Mouse (Mus musculus): ENCODE measurements around the gene Pim2.

- TF ChIP-seq CTCF (IDR thresholded peaks at IDR 0.05; ENCODE audit: extremely low read depth, insufficient read depth, low read length) (no peak), POLR2A (IDR thresholded peaks at IDR 0.05; ENCODE audit: extremely low read depth, insufficient read depth, low read length) (no peak)
Observed at GRCm38 (mm10) chrX:7928270-7928790, 50.3 kb downstream of the Pim2 start, which contains the start of gene Eras.

Data from cortical plate, adult 2 months (tissue).